8 mouse cellular contexts compared by ENCODE assay signal in genomic region chr1:125759972-125760695, GRCm38 (mm10).
DNase-seq lines count a peak whose midpoint lies in the region; ATAC-seq lines count a peak whose summit lies in the region.

No protein-coding gene starts in this region.

- H3K9me3 ChIP-seq in hindbrain, embryonic 14.5 days (ENCODE audit: control insufficient read depth, low read length): peaks cover 6% of the 10 kb centered on the region
- no peaks in the 10 kb centered on the region for H3K9me3 ChIP-seq in hindbrain, embryonic 10.5 days
- H3K9me3 ChIP-seq in forebrain, embryonic 14.5 days (replicated peaks; ENCODE audit: control insufficient read depth, low read length): no peaks in the 10 kb centered on the region

- intact Hi-C loops in heart, postnatal 25 days (cut with DNase I): no loop called here

- 59% methylated on average over 15 of the region's 15 CpGs for WGBS in hindbrain, embryonic 14.5 days
- 85% methylated on average over 15 of the region's 15 CpGs for WGBS in hindbrain, embryonic 10.5 days
- 48% methylated on average over 15 of the region's 15 CpGs for WGBS in forebrain, embryonic 14.5 days

- H3K4me2 ChIP-seq in hindbrain, embryonic 14.5 days (replicated peaks): no peak overlapping the region
- H3K4me2 ChIP-seq in forebrain, embryonic 14.5 days (ENCODE audit: low read length): peak overlapping the region; percentile 12

- no peaks in the 10 kb centered on the region for H3K36me3 ChIP-seq in hindbrain, embryonic 14.5 days (replicated peaks; ENCODE audit: control insufficient read depth, insufficient read depth)
- H3K36me3 ChIP-seq in hindbrain, embryonic 10.5 days: no peaks in the 10 kb centered on the region
- no peaks in the 10 kb centered on the region for H3K36me3 ChIP-seq in forebrain, embryonic 14.5 days (ENCODE audit: control insufficient read depth, insufficient read depth, low read length)

- H3K9ac ChIP-seq in hindbrain, embryonic 14.5 days: no peak overlapping the region
- H3K9ac ChIP-seq in forebrain, embryonic 14.5 days (ENCODE audit: low read length): no peak overlapping the region

- ATAC-seq in hindbrain, embryonic 14.5 days (ENCODE audit: low FRiP score): peak; percentile 37; the same call in 1 of the 2 replicates
- ATAC-seq in forebrain, embryonic 14.5 days: peak; percentile 56

- H3K4me3 ChIP-seq in hindbrain, embryonic 14.5 days (replicated peaks; ENCODE audit: low read length): no peak overlapping the region
- no peak overlapping the region for H3K4me3 ChIP-seq in hindbrain, embryonic 10.5 days
- no peak overlapping the region for H3K4me3 ChIP-seq in forebrain, embryonic 14.5 days (ENCODE audit: low read depth, low read length)

- H3K4me1 ChIP-seq in hindbrain, embryonic 14.5 days (replicated peaks; ENCODE audit: control insufficient read depth, insufficient read depth, low read length): peaks cover 6% of the 10 kb centered on the region; the same call in 1 of the 2 replicates
- H3K4me1 ChIP-seq in hindbrain, embryonic 10.5 days (replicated peaks): no peaks in the 10 kb centered on the region
- H3K4me1 ChIP-seq in forebrain, embryonic 14.5 days (ENCODE audit: control insufficient read depth, insufficient read depth, low read length): peaks cover 7% of the 10 kb centered on the region

- no peaks in the 10 kb centered on the region for H3K27me3 ChIP-seq in hindbrain, embryonic 14.5 days (ENCODE audit: control insufficient read depth, insufficient read depth, low read length)
- no peaks in the 10 kb centered on the region for H3K27me3 ChIP-seq in hindbrain, embryonic 10.5 days (ENCODE audit: insufficient read depth, poor library complexity, severe bottlenecking)
- no peaks in the 10 kb centered on the region for H3K27me3 ChIP-seq in forebrain, embryonic 14.5 days (replicated peaks; ENCODE audit: control insufficient read depth, insufficient read depth, low read length)

- H3K27ac ChIP-seq in hindbrain, embryonic 14.5 days: no peak overlapping the region
- H3K27ac ChIP-seq in hindbrain, embryonic 10.5 days: no peak overlapping the region
- H3K27ac ChIP-seq in forebrain, embryonic 14.5 days (ENCODE audit: low read depth, low read length): peak overlapping the region; percentile 78

- DNase-seq in hindbrain, embryonic 14.5 days (ENCODE audit: low spot score): peak; percentile 42
- DNase-seq in hindbrain, embryonic 10.5 days (ENCODE audit: low spot score): no peak
- DNase-seq in adrenal gland, adult (ENCODE audit: inconsistent age in 2 of 2, low spot score in 1 of 2): peak; percentile 13 to 53
- DNase-seq in forebrain, embryonic 14.5 days (ENCODE audit: low spot score): peak; percentile 77
- peak; percentile 9 for DNase-seq in heart, postnatal 25 days (ENCODE audit: low spot score)
- peak; percentile 43 for DNase-seq in lung, postnatal 14 days
- no peak for DNase-seq in spleen, postnatal 10 days (ENCODE audit: low spot score in 2 of 2)
- no peak for DNase-seq in frontal cortex, postnatal 14 days (ENCODE audit: low spot score in 2 of 2)

Comparison
In these comparisons a context has a peak if more than half of its experiments do, and no peak if none do; other contexts are left out.
1. DNase-seq: peak in hindbrain, embryonic 14.5 days (single experiment), adrenal gland, adult (2 of 2), forebrain, embryonic 14.5 days (single experiment), heart, postnatal 25 days (single experiment) and lung, postnatal 14 days (single experiment); none in hindbrain, embryonic 10.5 days (single experiment), spleen, postnatal 10 days (0 of 2) and frontal cortex, postnatal 14 days (0 of 2).